Mouse (Mus musculus): Measurements from ENCODE around the gene 1700013F07Rik. TPM values are rescaled to one million over a fixed set of nuclear protein-coding genes. Genes with fewer than 3 reads are reported as not detected.
"Not testable (repeated sequence)": the region's sequence is repeated elsewhere in the genome, so short reads cannot be mapped to it uniquely, and the experiment has no call there.

The 1700013F07Rik gene
- polyA plus RNA-seq (2011; ENCODE audit: insufficient read depth, insufficient read length, low replicate concordance, missing spikeins), result not detected in 2 replicates

DNA sequence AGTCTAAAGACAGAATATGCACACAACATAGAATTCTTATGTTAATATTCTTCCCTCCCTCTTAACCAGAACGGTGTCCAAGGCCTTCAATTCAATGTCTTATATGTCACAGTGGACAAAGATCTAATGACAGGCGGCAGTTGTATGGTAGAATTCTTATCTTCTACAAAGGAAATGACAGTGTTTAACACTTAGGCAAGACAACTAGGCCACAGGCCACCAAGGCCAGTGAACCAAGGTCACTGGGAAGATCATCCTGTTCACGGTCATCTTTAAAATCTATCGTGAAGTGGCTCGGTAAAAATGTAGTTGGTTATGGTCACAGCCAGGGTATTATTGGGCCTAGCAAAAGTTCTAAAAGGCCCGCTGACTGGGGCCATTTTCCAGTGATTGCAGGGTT, at the start of gene 1700013F07Rik:
1700013F07Rik (plus strand) TSS at position 200 of the 400 bp plus-strand sequence.
- TF ChIP-seq CTCF (IDR thresholded peaks at IDR 0.05; ENCODE audit: control insufficient read depth, insufficient read depth, low read length) (no peak), POLR2A (IDR thresholded peaks at IDR 0.05; ENCODE audit: borderline replicate concordance, control insufficient read depth, low read depth, low read length) (no peak)
- WGBS, result 79% methylated on average over 6 of the region's 6 CpGs
- Histone ChIP-seq H3K27ac (ENCODE audit: control insufficient read depth, insufficient read depth, low read depth, low read length, poor library complexity) (no peak within 1 kb of the TSS), H3K4me3 (replicated peaks; ENCODE audit: control insufficient read depth, low read depth, low read length) (no peak within 1 kb of the TSS), H3K4me1 (ENCODE audit: control insufficient read depth, insufficient read depth, low read length) (peaks cover 1% of the 10 kb centered on the region)

DNA sequence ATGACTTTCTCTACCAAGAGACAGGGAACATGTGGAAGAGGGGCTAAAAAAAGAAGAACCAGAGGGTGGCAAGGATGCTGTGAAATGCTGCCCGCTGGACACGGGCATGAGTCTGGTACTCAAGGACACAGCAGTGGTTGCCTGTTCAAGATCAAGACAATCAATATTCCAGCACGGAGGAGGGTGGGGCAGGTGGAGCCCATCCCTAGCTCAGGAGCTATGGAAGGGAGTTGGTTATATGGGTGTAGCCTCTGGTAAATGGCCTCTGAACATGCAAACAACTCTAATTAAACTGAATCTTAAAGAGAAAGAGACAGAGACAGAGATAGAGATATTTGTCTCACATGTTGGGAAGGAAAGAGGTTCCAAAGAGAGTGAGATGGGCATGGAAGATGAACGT, 49.2 kb upstream of the 1700013F07Rik start:
- Histone ChIP-seq H3K27ac (ENCODE audit: control insufficient read depth, insufficient read depth, low read depth, low read length, poor library complexity) (no peak overlapping the region), H3K4me1 (ENCODE audit: control insufficient read depth, insufficient read depth, low read length) (no peaks in the 10 kb centered on the region), H3K4me3 (replicated peaks; ENCODE audit: control insufficient read depth, low read depth, low read length) (no peak overlapping the region)
- TF ChIP-seq CTCF (IDR thresholded peaks at IDR 0.05; ENCODE audit: control insufficient read depth, insufficient read depth, low read length) (no peak), POLR2A (IDR thresholded peaks at IDR 0.05; ENCODE audit: borderline replicate concordance, control insufficient read depth, low read depth, low read length) (no peak)
- WGBS, result 78% methylated on average over 4 of the region's 4 CpGs

DNA sequence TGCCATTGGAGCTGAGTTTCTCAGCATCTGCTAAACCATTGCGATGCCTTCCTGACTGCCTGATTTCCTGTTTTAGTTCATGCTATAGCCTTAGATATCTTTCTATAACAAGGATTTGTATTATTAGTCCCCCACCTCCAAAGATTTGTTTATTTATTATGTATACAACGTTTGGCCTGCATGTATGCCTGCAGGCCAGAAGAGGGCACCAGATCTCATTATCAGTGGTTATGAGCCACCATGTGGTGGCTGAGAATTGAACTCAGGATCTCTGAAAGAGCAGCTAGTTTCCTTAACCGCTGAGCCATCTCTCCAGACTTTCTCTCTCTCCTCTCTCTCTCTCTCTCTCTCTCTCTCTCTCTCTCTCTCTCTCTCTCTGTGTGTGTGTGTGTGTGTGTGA, 44.0 kb upstream of the 1700013F07Rik start:
- 55% methylated on average over 3 of the region's 3 CpGs for WGBS
- no peaks in the 10 kb centered on the region for H3K4me1 ChIP-seq (ENCODE audit: control insufficient read depth, insufficient read depth, low read length)
- no peak overlapping the region for H3K27ac ChIP-seq (ENCODE audit: control insufficient read depth, insufficient read depth, low read depth, low read length, poor library complexity)
- H3K4me3 ChIP-seq (replicated peaks; ENCODE audit: control insufficient read depth, low read depth, low read length), result no peak overlapping the region
- TF ChIP-seq CTCF (IDR thresholded peaks at IDR 0.05; ENCODE audit: control insufficient read depth, insufficient read depth, low read length), result peak; percentile 31
- TF ChIP-seq POLR2A (IDR thresholded peaks at IDR 0.05; ENCODE audit: borderline replicate concordance, control insufficient read depth, low read depth, low read length), result no peak

GRCm38 (mm10) chr3:108494861-108495474, 39.0 kb upstream of the 1700013F07Rik start:
- H3K27ac ChIP-seq (ENCODE audit: control insufficient read depth, insufficient read depth, low read depth, low read length, poor library complexity), result no peak overlapping the region
- H3K4me1 ChIP-seq (ENCODE audit: control insufficient read depth, insufficient read depth, low read length), result no peaks in the 10 kb centered on the region
- 82% methylated on average over 9 of the region's 9 CpGs for WGBS
- TF ChIP-seq CTCF (IDR thresholded peaks at IDR 0.05; ENCODE audit: control insufficient read depth, insufficient read depth, low read length) (no peak), POLR2A (IDR thresholded peaks at IDR 0.05; ENCODE audit: borderline replicate concordance, control insufficient read depth, low read depth, low read length) (no peak)
- no peak overlapping the region for H3K4me3 ChIP-seq (replicated peaks; ENCODE audit: control insufficient read depth, low read depth, low read length)

DNA sequence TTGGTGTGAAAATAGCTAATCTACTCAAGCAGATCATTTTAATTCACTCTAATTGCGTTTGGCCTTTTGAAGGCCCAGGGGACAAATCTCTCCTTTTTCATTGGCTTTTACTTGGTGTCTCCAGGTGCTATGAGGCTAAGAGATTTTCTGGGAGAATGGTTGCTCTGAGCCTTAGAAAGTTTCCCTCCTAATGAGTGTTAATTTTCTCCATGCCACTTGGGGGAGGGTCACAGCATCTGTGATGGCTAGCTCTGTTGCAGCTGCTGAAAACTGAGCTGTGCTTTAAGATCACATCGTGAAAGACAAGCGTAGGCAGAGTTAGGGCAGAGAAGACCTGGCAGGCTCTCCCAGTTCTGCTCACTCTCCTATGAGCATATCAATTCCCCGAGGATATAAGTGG, 38.5 kb upstream of the 1700013F07Rik start:
- TF ChIP-seq POLR2A (IDR thresholded peaks at IDR 0.05; ENCODE audit: borderline replicate concordance, control insufficient read depth, low read depth, low read length) (no peak), CTCF (IDR thresholded peaks at IDR 0.05; ENCODE audit: control insufficient read depth, insufficient read depth, low read length) (no peak)
- no peaks in the 10 kb centered on the region for H3K4me1 ChIP-seq (ENCODE audit: control insufficient read depth, insufficient read depth, low read length)
- 66% methylated on average over 4 of the region's 4 CpGs for WGBS
- no peak overlapping the region for H3K4me3 ChIP-seq (replicated peaks; ENCODE audit: control insufficient read depth, low read depth, low read length)
- H3K27ac ChIP-seq (ENCODE audit: control insufficient read depth, insufficient read depth, low read depth, low read length, poor library complexity), result no peak overlapping the region

- TF ChIP-seq POLR2A (IDR thresholded peaks at IDR 0.05; ENCODE audit: borderline replicate concordance, control insufficient read depth, low read depth, low read length) (no peak), CTCF (IDR thresholded peaks at IDR 0.05; ENCODE audit: control insufficient read depth, insufficient read depth, low read length) (no peak)
- H3K4me3 ChIP-seq (replicated peaks; ENCODE audit: control insufficient read depth, low read depth, low read length), result no peak overlapping the region
- H3K27ac ChIP-seq (ENCODE audit: control insufficient read depth, insufficient read depth, low read depth, low read length, poor library complexity), result no peak overlapping the region
- WGBS, result 70% methylated on average over 9 of the region's 9 CpGs
- H3K4me1 ChIP-seq (ENCODE audit: control insufficient read depth, insufficient read depth, low read length), result no peaks in the 10 kb centered on the region
Measured at GRCm38 (mm10) chr3:108497602-108498001, 36.3 kb upstream of the 1700013F07Rik start.

DNA sequence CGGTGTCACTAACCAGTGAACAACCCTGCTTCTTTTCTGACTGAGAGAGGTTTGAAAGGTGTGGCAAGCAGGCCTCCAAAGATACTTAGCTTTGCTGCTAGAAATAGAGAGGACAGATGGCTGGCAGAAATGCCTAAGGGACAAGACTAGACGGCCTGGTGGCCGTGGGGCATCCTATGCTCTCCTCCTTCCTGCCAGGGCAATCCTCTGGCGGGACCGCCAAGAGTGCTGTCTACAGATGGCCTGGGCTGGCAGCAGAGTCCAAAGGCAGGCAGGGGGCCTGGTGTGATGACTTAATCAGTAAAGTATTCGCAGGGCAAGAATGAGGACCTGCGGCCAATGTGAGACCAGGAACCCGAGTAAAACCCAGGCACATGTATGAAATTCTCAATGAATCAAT, 34.1 kb upstream of the 1700013F07Rik start:
- 76% methylated on average over 8 of the region's 8 CpGs for WGBS
- Histone ChIP-seq H3K4me3 (replicated peaks; ENCODE audit: control insufficient read depth, low read depth, low read length) (no peak overlapping the region), H3K4me1 (ENCODE audit: control insufficient read depth, insufficient read depth, low read length) (no peaks in the 10 kb centered on the region), H3K27ac (ENCODE audit: control insufficient read depth, insufficient read depth, low read depth, low read length, poor library complexity) (no peak overlapping the region)
- TF ChIP-seq POLR2A (IDR thresholded peaks at IDR 0.05; ENCODE audit: borderline replicate concordance, control insufficient read depth, low read depth, low read length) (no peak), CTCF (IDR thresholded peaks at IDR 0.05; ENCODE audit: control insufficient read depth, insufficient read depth, low read length) (no peak)

DNA sequence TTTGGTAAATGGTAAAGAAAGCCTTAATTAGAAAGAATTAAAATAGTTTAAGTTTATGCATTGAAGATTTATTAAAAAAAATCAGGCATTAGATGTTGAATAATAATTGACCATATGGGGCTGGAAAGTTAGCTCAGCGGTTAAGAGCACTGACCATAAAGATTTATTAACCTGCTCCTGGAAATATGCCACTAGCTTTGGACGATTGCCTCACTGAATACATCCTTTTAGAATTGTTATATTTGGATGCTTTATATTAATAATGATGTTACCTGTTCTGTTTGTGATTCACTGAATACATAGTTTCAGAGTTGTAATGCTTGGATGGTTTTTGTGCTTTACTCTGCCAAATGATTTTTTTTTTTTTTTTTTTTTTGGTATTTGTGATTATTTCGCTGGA, 32.5 kb upstream of the 1700013F07Rik start:
- H3K4me3 ChIP-seq (replicated peaks; ENCODE audit: control insufficient read depth, low read depth, low read length); H3K27ac ChIP-seq (ENCODE audit: control insufficient read depth, insufficient read depth, low read depth, low read length, poor library complexity); H3K4me1 ChIP-seq (ENCODE audit: control insufficient read depth, insufficient read depth, low read length): not testable (repeated sequence)
- 75% methylated on average over 3 of the region's 3 CpGs for WGBS

DNA sequence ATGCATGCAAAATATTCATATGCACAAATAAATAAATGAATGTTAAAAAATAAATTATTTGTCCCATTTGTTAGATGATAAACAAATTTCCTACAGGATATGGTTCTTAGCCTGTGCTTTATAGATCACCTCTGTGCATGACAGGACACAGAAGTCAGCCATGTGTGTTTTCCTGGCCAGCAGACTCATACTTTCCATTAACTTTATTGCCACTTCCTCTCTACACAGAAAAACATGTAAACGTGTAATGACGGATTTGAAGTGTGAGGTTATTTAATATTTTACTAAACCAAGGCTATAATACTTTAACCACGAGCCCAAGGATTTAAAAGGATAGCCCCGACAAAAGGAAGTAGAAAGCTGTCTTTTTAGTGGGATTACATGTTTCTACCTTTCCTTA, 30.0 kb upstream of the 1700013F07Rik start:
- WGBS, result 45% methylated on average over 4 of the region's 4 CpGs
- no peak overlapping the region for H3K4me3 ChIP-seq (replicated peaks; ENCODE audit: control insufficient read depth, low read depth, low read length)
- no peak overlapping the region for H3K27ac ChIP-seq (ENCODE audit: control insufficient read depth, insufficient read depth, low read depth, low read length, poor library complexity)
- H3K4me1 ChIP-seq (ENCODE audit: control insufficient read depth, insufficient read depth, low read length), result no peaks in the 10 kb centered on the region; the same call in 1 of the 2 replicates
- TF ChIP-seq POLR2A (IDR thresholded peaks at IDR 0.05; ENCODE audit: borderline replicate concordance, control insufficient read depth, low read depth, low read length) (no peak), CTCF (IDR thresholded peaks at IDR 0.05; ENCODE audit: control insufficient read depth, insufficient read depth, low read length) (no peak)

All from bone marrow, adult 2 months (tissue).